Mouse (Mus musculus) adrenal gland, postnatal 25 days (tissue): ENCODE measurements at regions not wholly inside any gene's neighbourhood (a gene's known extent, or its start where the extent isn't known, plus 50 kb on each side); places are given as distances from the start of the nearest gene placed in this dataset.

Experiments used
- DNase-seq: peaks from one replicate; pipeline ENCODE4 v3.0.0; 2021; ENCODE audit warnings: mixed read lengths

DNA sequence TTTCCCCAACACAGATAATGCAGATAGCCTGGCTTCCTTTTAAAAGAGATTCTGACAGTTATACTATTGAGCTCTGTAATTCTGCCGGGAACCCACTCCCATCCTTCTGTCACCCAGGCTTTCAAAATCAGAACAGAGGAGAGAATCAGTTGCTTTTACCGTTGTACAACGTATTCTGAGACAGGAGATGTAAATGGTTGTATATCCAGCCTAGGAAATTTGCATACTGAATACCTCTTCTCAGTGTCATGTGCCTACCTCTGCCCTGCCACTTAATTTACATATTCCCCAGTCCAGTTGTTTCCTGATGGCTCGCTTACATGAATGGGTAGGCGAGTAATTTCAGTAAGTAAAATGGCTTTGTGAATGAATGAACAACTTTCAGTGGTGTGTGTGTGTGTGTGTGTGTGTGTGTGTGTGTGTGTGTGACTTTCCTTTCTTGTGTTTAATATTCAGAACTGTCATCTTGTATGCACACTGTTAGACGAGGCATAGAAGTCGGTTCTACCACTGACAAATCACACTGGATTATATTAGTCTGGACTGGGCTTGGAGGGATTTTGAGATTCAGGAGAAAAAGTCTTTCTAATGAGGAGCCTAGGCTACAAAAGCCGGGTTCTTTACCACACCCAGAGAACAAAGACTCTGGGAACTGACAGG lies 282.2 kb upstream of the Cdh6 start:
- DNase-seq: no peak

- no peak for DNase-seq
These were observed 276.9 kb upstream of the Cdh6 start for GRCm38 (mm10) chr15:13450385-13450784.

DNA sequence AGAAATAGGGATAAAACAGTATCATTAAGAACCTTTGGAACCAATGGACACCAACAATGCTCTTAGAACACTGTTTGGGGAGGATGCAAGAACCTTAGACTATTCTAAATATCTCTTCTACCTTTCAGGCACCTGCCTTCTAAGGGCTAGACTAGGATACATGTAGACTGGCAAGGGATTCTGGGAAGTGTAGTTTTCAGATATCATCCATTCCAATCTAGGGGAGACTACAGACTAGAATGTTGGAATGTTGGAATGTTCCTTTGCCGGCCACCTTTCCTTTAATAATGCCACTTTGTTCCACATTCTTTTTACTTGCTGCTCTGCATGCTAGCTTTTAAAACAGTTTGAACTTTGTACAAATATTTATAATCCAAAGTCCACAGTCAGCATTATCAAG lies 261.1 kb upstream of the Cdh6 start:
- DNase-seq: no peak

GRCm38 (mm10) chr15:13432971-13433370 lies 259.5 kb upstream of the Cdh6 start:
- no peak for DNase-seq

GRCm38 (mm10) chr15:13419616-13420015 lies 246.1 kb upstream of the Cdh6 start:
- DNase-seq: no peak

GRCm38 (mm10) chr15:13410065-13410688 lies 236.7 kb upstream of the Cdh6 start:
- peak; percentile 5 for DNase-seq

- DNase-seq: no peak
These were observed 219.7 kb upstream of the Cdh6 start for GRCm38 (mm10) chr15:13393155-13393554.

- no peak for DNase-seq
These were observed 217.9 kb upstream of the Cdh6 start for GRCm38 (mm10) chr15:13391331-13391730.

- DNase-seq: no peak
These were observed 211.3 kb upstream of the Cdh6 start for GRCm38 (mm10) chr15:13384815-13385214.

DNA sequence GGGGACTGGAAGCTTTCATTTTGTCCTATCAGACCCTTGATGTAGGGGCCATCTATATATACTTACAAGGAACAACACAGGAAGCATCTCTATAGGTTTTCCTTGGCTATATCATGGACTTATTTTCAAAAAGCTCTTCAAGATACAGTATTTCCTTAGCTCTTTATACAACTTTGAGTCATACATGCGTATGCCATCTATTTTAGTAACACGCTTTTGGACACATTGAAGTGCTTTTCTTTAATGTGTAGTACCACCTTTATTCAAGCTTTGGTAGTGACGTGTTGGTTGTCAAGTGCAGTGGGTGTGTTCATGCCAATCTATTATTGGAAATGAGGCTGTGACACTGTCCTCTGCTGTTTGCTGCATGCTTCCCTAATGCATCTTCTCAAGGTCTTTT lies 202.1 kb upstream of the Cdh6 start:
- DNase-seq: no peak

DNA sequence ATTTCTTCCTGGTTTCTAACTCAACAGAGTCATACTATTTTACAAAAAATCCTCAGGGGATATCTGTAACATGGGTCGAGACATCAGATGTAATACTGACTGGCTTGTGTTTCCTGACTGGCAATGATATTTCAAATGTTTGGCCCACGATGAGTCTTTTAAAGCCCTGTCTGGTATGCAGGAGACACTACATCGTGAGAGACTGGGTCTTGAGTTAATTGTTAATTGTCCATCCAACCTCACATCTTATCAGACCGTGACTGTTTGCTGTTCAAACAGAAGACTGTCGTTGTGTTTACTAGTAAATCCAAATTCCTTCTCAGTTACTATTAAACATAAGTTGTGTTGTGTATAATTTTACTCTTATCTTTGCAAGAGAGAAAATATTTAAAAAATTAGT lies 195.3 kb upstream of the Cdh6 start:
- DNase-seq: no peak

DNA sequence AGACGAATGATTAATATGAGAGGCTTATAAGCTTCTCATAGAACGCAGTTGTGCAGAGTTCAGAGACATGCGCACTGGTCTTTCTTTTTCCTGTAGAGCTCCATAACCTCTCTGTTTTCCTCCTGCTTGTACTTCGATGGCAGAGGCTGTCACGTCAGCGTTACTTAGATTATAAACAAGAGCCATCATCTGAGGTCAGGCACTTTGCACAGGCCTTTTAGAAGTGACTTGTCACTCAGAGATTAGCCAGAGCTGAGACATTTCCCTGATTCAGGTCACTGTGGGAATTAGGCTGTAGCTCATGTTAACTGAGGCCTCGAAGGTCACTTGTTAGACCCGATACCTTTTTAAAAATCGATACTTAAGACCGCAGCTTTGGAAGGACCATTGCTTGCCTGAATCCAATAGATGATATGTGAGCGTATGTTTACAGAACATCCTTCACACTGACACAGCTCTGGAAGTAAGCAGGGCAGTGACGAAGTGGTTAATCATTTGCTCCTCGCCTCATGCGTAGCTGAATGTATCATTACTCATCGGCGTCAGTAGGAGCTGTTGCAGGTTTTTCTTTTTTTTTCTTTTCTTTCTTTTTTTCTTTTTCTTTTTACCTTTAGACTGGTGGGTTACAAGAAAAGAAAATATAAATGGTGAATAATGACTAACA lies 193.9 kb upstream of the Cdh6 start:
- DNase-seq: no peak

GRCm38 (mm10) chr15:13366606-13367005 lies 193.1 kb upstream of the Cdh6 start:
- no peak for DNase-seq

DNA sequence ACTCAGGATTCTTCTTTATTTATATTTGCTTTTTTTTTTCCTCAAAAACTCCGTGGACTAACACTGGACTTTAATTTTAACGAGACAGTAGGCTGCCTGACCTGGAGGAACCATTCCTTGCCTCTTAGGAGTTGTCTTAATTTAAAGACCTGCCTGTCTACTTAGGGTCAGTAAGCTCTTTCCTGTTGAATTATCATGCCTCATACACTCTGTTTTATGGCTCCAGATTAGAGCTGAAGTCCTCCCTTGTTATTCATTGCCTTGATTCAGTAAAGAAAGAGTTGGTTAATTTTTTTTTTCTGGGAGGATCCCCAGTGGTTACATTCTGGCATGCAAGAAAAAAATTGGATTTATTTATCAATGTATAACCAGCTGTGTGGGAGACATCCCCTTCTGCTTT lies 187.3 kb upstream of the Cdh6 start:
- DNase-seq: no peak

GRCm38 (mm10) chr15:13359026-13359425 lies 185.6 kb upstream of the Cdh6 start:
- no peak for DNase-seq

GRCm38 (mm10) chr15:13350321-13350720 lies 176.8 kb upstream of the Cdh6 start:
- no peak for DNase-seq

- no peak for DNase-seq
These were observed 162.9 kb upstream of the Cdh6 start for GRCm38 (mm10) chr15:13336392-13336791.

DNA sequence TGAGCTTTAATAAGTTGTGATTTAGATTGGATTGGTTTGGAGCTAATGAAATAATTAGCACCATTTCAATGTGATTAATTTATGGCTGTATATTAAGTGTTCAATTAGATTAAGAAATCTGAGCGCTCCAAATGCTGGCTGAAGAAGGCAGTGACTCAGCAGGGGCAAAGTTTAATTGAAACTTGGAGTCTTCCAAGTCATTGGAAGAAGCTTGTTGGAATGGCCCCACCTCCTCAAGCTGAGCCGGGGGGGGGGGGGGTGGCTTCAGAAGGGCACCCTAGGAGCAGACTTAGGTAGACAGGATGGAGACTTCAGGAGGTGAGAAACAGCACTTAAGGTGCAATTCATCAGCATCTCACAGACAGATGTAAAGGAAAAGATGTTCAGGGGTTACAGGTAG lies 151.0 kb upstream of the Cdh6 start:
- no peak for DNase-seq

DNA sequence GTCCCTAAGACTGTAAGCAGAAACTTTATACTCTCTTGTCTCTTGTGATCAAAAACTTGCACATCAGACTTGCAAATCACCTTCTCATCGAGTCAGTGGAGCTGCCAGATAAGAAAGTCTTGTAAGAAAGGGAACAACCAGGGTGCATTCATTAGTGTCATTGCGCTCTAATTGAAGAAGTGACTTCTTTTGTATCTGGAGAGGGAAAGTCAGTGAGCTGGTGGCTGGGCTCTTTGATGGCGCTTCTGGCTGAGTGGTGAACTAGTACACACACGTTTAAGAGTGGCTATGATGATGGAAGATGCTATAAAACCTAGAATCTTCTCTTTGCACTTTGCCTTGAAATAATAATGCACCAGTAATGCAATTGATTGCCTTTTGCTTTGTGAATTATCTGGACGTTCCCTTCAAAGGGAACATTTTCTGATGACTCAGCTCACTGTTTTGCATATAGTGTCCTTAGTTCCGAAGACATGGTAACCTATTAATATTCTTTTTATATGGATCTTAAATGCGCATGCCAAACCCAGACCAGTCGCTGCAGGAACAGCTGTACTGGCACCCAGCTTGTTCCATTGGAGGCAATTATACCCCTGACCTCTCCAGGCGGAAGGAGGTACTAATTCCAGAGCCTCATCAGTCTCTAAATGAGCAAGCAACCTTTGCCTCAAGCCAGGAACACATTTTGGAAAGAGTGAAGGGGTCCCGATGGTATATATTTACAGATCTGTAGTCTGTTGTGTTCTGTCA lies 147.3 kb upstream of the Cdh6 start:
- no peak for DNase-seq

DNA sequence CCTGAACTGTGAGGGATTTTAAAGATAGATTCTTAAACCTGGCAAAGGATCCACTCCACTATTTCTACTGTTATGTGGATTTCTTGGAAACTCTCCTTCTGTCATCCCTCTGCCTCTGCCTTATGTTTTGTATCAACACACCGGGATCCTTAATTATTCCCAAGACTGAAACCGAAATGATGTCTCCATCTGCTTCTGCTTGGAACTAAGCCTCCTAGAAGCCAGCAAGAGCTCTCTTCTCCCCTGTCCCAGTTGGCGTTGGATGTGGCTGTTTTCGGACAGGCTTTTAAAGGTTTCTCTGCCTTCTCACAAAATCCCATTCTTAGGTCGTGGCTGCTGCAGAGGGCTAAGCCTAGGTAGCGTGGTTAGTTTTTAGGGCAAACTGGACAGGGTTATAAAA lies 131.1 kb upstream of the Cdh6 start:
- DNase-seq: no peak

- no peak for DNase-seq
These were observed 130.0 kb upstream of the Cdh6 start for GRCm38 (mm10) chr15:13303456-13303855.

DNA sequence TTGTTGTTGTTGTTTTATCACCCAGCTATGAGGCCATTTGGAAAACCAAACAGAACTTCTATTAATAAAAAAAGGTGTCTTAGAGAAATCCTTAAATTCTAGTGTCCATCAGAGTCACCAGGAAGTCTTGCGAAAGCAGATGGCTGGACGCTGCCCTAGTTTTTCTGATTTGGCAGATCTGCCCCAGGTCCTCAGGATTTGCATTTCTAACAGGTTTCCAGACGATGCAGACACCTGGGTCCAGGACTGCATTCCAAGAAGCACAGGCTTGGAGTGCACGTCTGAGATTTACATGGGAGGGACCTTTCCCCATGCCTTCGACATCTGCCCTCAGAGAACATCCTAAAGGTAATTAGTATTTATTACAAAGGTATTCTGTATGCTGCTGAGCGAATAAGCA lies 129.2 kb upstream of the Cdh6 start:
- DNase-seq: no peak

GRCm38 (mm10) chr15:13296967-13297366 lies 123.5 kb upstream of the Cdh6 start:
- no peak for DNase-seq
